Mouse (Mus musculus): ENCODE results near the gene Slc41a1.

DNA sequence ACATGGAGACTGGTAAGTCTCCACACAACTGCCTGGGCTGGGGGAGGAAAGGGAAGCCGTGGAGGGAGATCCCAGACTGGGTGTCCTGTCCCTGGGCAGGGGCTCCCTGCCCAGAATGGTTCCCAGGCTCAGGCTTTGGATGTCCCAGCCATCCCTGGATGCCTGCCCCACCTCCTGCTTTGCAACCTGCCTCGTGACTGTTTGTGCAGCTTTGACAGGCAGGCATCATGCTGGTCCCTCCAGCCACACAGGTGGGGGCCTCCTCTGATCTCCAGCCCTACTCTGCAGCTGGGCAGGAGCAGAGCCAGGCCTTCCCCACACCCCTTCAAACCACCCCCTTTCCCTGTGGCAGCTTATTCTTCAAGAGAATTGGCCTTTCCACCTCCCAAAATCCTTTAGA is 12.0 kb downstream of the Slc41a1 start:
- no peak for TF ChIP-seq CTCF (IDR thresholded peaks at IDR 0.05; ENCODE audit: extremely low read depth, insufficient read length, insufficient replicate concordance, low read depth, low read length)
- no peak for TF ChIP-seq POLR2A (IDR thresholded peaks at IDR 0.05; ENCODE audit: low read depth, low read length)

Measured in small intestine, adult 2 months (tissue).